Mouse (Mus musculus): ENCODE results near the gene Ogdh. TPM values are rescaled to one million over a fixed set of nuclear protein-coding genes. Genes with fewer than 3 reads are reported as not detected.

Ogdh gene
- polyA plus RNA-seq, 1 experiment from 2014 or later: 105 TPM

DNA sequence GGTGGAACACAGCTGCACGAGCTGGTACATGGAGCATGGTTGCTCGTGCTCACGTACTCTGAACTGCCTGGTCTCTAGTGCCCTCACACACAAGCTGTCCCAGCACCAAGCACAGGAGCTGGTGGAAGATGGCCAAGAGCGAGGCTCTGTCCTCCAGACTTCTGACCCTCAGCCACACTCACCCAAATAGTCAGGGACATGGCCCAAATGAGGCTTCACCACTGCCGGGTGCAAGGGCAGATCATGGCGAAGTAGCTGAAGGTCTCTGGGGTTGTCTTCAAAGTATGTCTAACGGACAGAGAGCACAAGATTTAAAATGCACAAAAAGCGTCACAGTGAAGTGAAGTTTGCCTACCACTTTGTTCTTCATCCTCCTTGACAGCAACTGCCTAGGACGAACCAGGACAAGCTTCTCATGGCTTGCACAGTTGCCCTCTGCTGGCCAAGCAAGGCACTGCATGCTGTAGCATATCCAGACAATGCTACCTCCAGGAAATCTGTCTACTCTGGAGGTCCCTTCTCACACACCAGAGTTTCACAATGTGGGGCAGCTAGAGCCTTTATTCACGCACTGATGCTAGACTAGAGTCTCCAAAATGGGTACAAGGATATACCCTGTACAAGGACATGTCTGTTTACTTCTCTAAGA lies 29.9 kb upstream of the Ogdh start:
- H3K4me2 ChIP-seq: no peak overlapping the region
- H3K9ac ChIP-seq: no peak overlapping the region
- peak; percentile 99 for TF ChIP-seq CTCF (IDR thresholded peaks at IDR 0.05; ENCODE audit: low read depth)
- peaks cover 2% of the 10 kb centered on the region; the same call in 1 of the 2 replicates for H3K4me1 ChIP-seq (ENCODE audit: insufficient read depth)
- WGBS: 77% methylated on average over 10 of the region's 10 CpGs
- no peak overlapping the region for H3K4me3 ChIP-seq (ENCODE audit: low read depth, low read length)
- no peak overlapping the region for H3K27ac ChIP-seq (ENCODE audit: low read depth)
- no peaks in the 10 kb centered on the region for H3K9me3 ChIP-seq (ENCODE audit: low read depth, low read length)
- no peak for ATAC-seq (ENCODE audit: insufficient read depth)
- DNase-seq: peak; percentile 92
- H3K36me3 ChIP-seq (ENCODE audit: insufficient read depth): peaks cover 93% of the 10 kb centered on the region
- H3K27me3 ChIP-seq (ENCODE audit: insufficient read depth, low read length): no peaks in the 10 kb centered on the region

- Histone ChIP-seq H3K9me3 (ENCODE audit: low read depth, low read length) (no peaks in the 10 kb centered on the region), H3K4me2 (peak overlapping the region; percentile 87), H3K9ac (peak overlapping the region; percentile 83), H3K27me3 (ENCODE audit: insufficient read depth, low read length) (no peaks in the 10 kb centered on the region), H3K36me3 (ENCODE audit: insufficient read depth) (peaks cover 61% of the 10 kb centered on the region), H3K4me1 (ENCODE audit: insufficient read depth) (peaks cover 5% of the 10 kb centered on the region; the same call in 1 of the 2 replicates), H3K4me3 (ENCODE audit: low read depth, low read length) (peak overlapping the region; percentile 98), H3K27ac (ENCODE audit: low read depth) (no peak overlapping the region)
- 63% methylated on average over 9 of the region's 9 CpGs for WGBS
- no peak for TF ChIP-seq CTCF (IDR thresholded peaks at IDR 0.05; ENCODE audit: low read depth)
- DNase-seq (no peak), ATAC-seq (ENCODE audit: insufficient read depth) (no peak)
These were observed 24.8 kb upstream of the Ogdh start for GRCm38 (mm10) chr11:6266621-6267020.

DNA sequence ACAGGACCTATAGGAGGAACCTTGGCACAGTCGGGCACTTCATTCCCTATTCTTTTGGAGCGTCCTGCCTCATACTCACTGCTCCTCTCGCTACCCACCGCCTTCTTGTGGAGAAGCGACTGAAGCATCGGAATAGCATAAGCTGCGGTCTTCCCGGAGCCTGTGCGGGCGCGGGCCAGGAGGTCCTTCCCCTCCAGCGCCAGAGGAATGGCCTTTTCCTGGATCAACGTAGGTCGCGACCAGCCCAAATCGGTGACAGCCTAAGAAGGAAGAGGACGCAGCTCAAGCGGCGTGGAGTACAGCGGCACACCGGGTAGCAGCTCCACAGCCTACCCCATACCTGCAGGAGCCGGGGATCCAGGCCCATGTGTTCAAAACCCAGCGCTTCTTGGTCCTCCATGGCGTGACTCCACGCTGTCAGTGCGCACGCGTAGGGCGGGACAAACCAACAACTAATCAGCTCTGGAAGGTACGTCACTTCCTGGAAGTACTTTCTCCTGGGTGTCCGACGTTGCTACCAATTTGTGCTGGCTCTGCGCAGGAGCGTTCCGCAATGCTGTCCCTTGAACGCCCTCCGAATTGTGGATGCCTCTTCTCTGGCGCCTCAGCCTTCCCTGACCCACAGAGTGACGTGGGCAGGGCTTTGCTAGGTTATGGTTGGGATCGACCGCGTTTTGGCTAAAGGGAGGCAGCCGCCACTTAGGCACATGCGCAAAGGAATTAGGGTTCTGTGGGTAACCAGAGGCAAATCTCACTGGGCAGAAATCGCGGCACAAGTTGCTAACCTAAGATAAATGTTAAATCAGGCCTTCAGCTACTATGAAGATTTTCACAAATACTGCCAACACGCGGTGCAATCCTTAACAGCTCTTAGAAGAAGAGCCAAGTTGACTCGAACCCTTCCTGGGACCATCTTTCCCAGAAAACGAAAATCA lies 23.8 kb upstream of the Ogdh start, which contains the start of gene Ddx56:
Ddx56 (minus strand) TSS at position 453 of the 935 bp plus-strand sequence.
- ATAC-seq (ENCODE audit: insufficient read depth) (peak; percentile 98), DNase-seq (peak; percentile 98)

GRCm38 (mm10) chr11:6273607-6274006 lies 17.8 kb upstream of the Ogdh start:
- H3K4me2 ChIP-seq: peak overlapping the region; percentile 87
- peaks cover 25% of the 10 kb centered on the region for H3K36me3 ChIP-seq (ENCODE audit: insufficient read depth)
- H3K4me1 ChIP-seq (ENCODE audit: insufficient read depth): 0 out of 2 replicates have a peak, but pooled peaks cover 2% of the 10 kb centered on the region
- H3K27ac ChIP-seq (ENCODE audit: low read depth): no peak overlapping the region
- no peaks in the 10 kb centered on the region for H3K9me3 ChIP-seq (ENCODE audit: low read depth, low read length)
- no peak for ATAC-seq (ENCODE audit: insufficient read depth)
- H3K27me3 ChIP-seq (ENCODE audit: insufficient read depth, low read length): no peaks in the 10 kb centered on the region
- peak overlapping the region; percentile 87 for H3K4me3 ChIP-seq (ENCODE audit: low read depth, low read length)
- H3K9ac ChIP-seq: peak overlapping the region; percentile 81
- no peak for TF ChIP-seq CTCF (IDR thresholded peaks at IDR 0.05; ENCODE audit: low read depth)
- WGBS: 44% methylated on average over 11 of the region's 11 CpGs
- no peak for DNase-seq

More for the DNA sequence above, 23.8 kb upstream of the Ogdh start, which contains the start of gene Ddx56:
- Histone ChIP-seq H3K9ac (peak within 1 kb of the TSS; percentile 83), H3K36me3 (ENCODE audit: insufficient read depth) (peaks cover 58% of the 10 kb centered on the region), H3K9me3 (ENCODE audit: low read depth, low read length) (no peaks in the 10 kb centered on the region), H3K4me3 (ENCODE audit: low read depth, low read length) (peak within 1 kb of the TSS; percentile 98), H3K4me1 (ENCODE audit: insufficient read depth) (peaks cover 5% of the 10 kb centered on the region; the same call in 1 of the 2 replicates), H3K27ac (ENCODE audit: low read depth) (peak within 1 kb of the TSS; percentile 96), H3K27me3 (ENCODE audit: insufficient read depth, low read length) (no peaks in the 10 kb centered on the region), H3K4me2 (peak within 1 kb of the TSS; percentile 87)
- no peak for TF ChIP-seq CTCF (IDR thresholded peaks at IDR 0.05; ENCODE audit: low read depth)
- WGBS: 2% methylated on average over 50 of the region's 50 CpGs

DNA sequence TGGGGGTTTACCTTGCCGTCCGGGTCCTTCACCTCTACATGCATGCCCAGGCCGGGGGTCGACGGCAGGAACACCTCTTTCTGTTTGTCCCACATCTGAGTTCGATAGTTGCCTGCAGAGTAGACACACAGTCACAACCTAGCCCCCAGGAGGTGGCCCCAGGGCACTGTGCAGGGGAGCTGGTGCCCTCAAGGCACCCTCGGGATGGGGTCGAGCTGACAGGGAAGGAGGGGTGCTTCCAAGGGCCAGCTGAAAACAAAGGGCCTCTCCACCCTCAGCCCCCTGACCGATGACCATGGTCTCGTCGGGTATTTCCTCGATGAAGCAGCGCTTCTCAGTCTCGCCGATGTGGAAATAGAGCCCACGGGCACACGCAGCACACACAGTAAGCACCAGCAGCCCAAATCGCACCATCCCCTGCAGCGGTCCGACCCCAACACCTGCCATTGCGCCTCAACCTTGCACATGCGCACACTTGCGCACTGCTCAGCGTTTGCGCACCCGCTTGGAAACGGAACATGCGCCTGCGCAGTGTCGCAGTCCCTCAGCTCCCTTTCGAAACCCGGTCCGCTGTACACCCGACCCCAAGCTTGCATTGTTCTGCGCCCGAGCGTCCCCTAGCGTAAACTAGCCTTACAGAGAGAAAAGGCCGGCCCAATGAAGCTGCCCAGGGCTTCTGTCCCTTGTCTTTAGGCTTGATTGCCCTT lies 16.9 kb upstream of the Ogdh start, which contains the start of gene Tmed4:
Tmed4 (minus strand) TSS at position 484 of the 707 bp plus-strand sequence.
- peak; percentile 84 for TF ChIP-seq CTCF (IDR thresholded peaks at IDR 0.05; ENCODE audit: low read depth)
- ATAC-seq (ENCODE audit: insufficient read depth): peak; percentile 99
- Histone ChIP-seq H3K4me3 (ENCODE audit: low read depth, low read length) (peak within 1 kb of the TSS; percentile 87), H3K4me1 (ENCODE audit: insufficient read depth) (0 out of 2 replicates have a peak, but pooled peaks cover 2% of the 10 kb centered on the region), H3K27ac (ENCODE audit: low read depth) (peak within 1 kb of the TSS; percentile 46; the same call in 1 of the 2 replicates), H3K36me3 (ENCODE audit: insufficient read depth) (peaks cover 25% of the 10 kb centered on the region), H3K4me2 (peak within 1 kb of the TSS; percentile 87), H3K27me3 (ENCODE audit: insufficient read depth, low read length) (no peaks in the 10 kb centered on the region), H3K9ac (peak within 1 kb of the TSS; percentile 81), H3K9me3 (ENCODE audit: low read depth, low read length) (no peaks in the 10 kb centered on the region)
- DNase-seq: peak; percentile 99
- WGBS: under 1% methylated on average over 39 of the region's 39 CpGs

DNA sequence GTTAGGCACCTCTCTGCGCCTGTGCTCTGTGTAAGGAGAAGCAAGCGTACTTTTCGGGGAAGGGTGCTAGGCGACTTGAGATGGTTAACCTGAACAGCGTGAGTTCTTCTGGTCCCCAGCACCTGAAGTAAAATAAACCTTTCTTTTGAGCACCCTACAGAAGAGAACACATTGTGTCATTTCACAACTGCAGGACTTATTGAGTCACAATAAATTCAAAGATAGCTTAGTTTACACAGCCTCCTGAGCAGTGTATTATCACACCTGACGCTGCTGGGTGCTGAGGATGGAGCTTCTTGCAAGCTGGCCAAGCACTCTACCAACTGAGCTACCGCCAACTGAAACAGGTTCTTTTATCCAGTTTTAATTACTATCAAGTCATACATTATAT lies 16.3 kb upstream of the Ogdh start:
- H3K36me3 ChIP-seq (ENCODE audit: insufficient read depth): peaks cover 25% of the 10 kb centered on the region
- H3K9me3 ChIP-seq (ENCODE audit: low read depth, low read length): 0 out of 2 replicates have a peak, but pooled peaks cover under 1% of the 10 kb centered on the region
- DNase-seq (no peak), ATAC-seq (ENCODE audit: insufficient read depth) (peak; percentile 12; the same call in 1 of the 2 replicates)
- no peak for TF ChIP-seq CTCF (IDR thresholded peaks at IDR 0.05; ENCODE audit: low read depth)
- H3K4me1 ChIP-seq (ENCODE audit: insufficient read depth): 0 out of 2 replicates have a peak, but pooled peaks cover 2% of the 10 kb centered on the region
- H3K27me3 ChIP-seq (ENCODE audit: insufficient read depth, low read length): no peaks in the 10 kb centered on the region
- peak overlapping the region; percentile 87 for H3K4me3 ChIP-seq (ENCODE audit: low read depth, low read length)
- peak overlapping the region; percentile 46; the same call in 1 of the 2 replicates for H3K27ac ChIP-seq (ENCODE audit: low read depth)
- H3K9ac ChIP-seq: peak overlapping the region; percentile 81
- H3K4me2 ChIP-seq: peak overlapping the region; percentile 87
- WGBS: 21% methylated on average over 7 of the region's 7 CpGs
